ENCODE assay signal across 8 mouse cellular contexts in the genomic region with DNA sequence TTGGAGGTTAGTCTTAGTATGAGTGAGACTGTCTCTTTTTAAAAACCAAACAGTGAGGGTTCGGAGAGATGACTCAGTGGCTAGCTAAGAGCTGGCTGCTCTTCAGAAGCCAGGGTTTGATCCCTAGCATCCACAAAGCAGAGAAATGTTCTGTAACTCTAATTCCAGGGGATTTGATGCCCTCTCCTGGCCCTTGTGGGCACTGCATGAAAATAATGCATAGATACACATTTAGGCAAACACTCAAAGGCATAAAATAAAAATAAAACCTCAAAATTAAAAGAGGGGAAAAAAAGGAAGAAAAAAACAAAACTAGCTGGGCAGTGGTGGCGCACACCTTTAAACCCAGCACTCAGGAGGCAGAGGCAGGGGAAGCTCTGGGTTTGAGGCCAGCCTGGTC. TPM values are rescaled to one million over a fixed set of nuclear protein-coding genes. Genes with fewer than 3 reads are reported as not detected.
DNase-seq lines count a peak whose midpoint lies in the region; ATAC-seq and TF ChIP-seq lines count a peak whose summit lies in the region.
"Had no signal": no experiment of that assay in that cellular context is flagged by ENCODE, and none has a peak within 500 bp of the region (broad histone marks: within the 10 kb centered on the region; RNA-seq: fewer than 3 reads in every experiment).

No protein-coding gene starts in this region.

- H3K4me1 ChIP-seq in intestine, postnatal 0 days (replicated peaks; ENCODE audit: control insufficient read depth, insufficient read depth, low read length) = peaks cover 8% of the 10 kb centered on the region
- H3K4me1 ChIP-seq in intestine, embryonic 15.5 days (replicated peaks) = peaks cover 15% of the 10 kb centered on the region

- DNase-seq in 3T3-L1 (ENCODE audit: low read depth, low spot score) = peak; percentile 64
- peak; percentile 69 to 73 for DNase-seq in B cell, adult 2 months
- peak; percentile 37 to 47 for DNase-seq in kidney, postnatal 4 days
- no peak for DNase-seq in urinary bladder, adult 2 months (ENCODE audit: low spot score)
- no peak for DNase-seq in c-Kit-positive CD71-positive TER-119-positive erythroid progenitor cells, embryonic 14.5 days (ENCODE audit: low spot score)

- ATAC-seq in intestine, postnatal 0 days = no peak
- no peak for ATAC-seq in intestine, embryonic 15.5 days

- H3K36me3 ChIP-seq in intestine, postnatal 0 days (ENCODE audit: control insufficient read depth, insufficient read depth) = no peaks in the 10 kb centered on the region
- H3K36me3 ChIP-seq in intestine, embryonic 15.5 days = no peaks in the 10 kb centered on the region

- no peaks in the 10 kb centered on the region for H3K9me3 ChIP-seq in intestine, postnatal 0 days (ENCODE audit: control insufficient read depth)
- H3K9me3 ChIP-seq in intestine, embryonic 15.5 days = no peaks in the 10 kb centered on the region
- H3K9me3 ChIP-seq: limb, embryonic 15.5 days had no signal

- no peaks in the 10 kb centered on the region for H3K27me3 ChIP-seq in intestine, postnatal 0 days (replicated peaks; ENCODE audit: control insufficient read depth, insufficient read depth, low read length)
- H3K27me3 ChIP-seq in intestine, embryonic 15.5 days (replicated peaks) = no peaks in the 10 kb centered on the region
- H3K27me3 ChIP-seq: limb, embryonic 15.5 days had no signal

- no peak overlapping the region for H3K4me3 ChIP-seq in intestine, postnatal 0 days (ENCODE audit: low read depth, low read length)
- H3K4me3 ChIP-seq in intestine, embryonic 15.5 days (replicated peaks) = no peak overlapping the region
- H3K4me3 ChIP-seq: limb, embryonic 15.5 days had no signal

- peak; percentile 65 for TF ChIP-seq CTCF in intestine, postnatal 0 days (IDR thresholded peaks at IDR 0.05; ENCODE audit: low read depth)

- WGBS in intestine, postnatal 0 days = 98% methylated on average over 2 of the region's 2 CpGs
- WGBS in intestine, embryonic 15.5 days = 90% methylated on average over 2 of the region's 2 CpGs

- H3K4me2 ChIP-seq in intestine, postnatal 0 days (replicated peaks; ENCODE audit: low read depth) = no peak overlapping the region
- no peak overlapping the region for H3K4me2 ChIP-seq in intestine, embryonic 15.5 days (replicated peaks)
- H3K4me2 ChIP-seq: limb, embryonic 15.5 days had no signal

- H3K9ac ChIP-seq in intestine, postnatal 0 days (ENCODE audit: low read depth, low read length) = no peak overlapping the region
- H3K9ac ChIP-seq in intestine, embryonic 15.5 days = no peak overlapping the region
- H3K9ac ChIP-seq: limb, embryonic 15.5 days had no signal

- no peak overlapping the region for H3K27ac ChIP-seq in intestine, postnatal 0 days (ENCODE audit: low read depth, low read length)
- H3K27ac ChIP-seq in intestine, embryonic 15.5 days = no peak overlapping the region
- H3K27ac ChIP-seq: limb, embryonic 15.5 days had no signal

RNA-seq across cellular contexts. Expression of a gene that starts 13.3 kb away (rescaled TPM):
- 22.0 and 22.7 TPM in 2 replicates for polyA plus RNA-seq in intestine, postnatal 0 days (2015; fragmentation: Nextera tagmentation; extraction: Ambion mirVana)
- polyA plus RNA-seq in intestine, embryonic 15.5 days (2015; fragmentation: Nextera tagmentation; extraction: Ambion mirVana) = 46.4 and 49.2 TPM in 2 replicates
- polyA plus RNA-seq in urinary bladder, adult 2 months (2012; rRNA removed) = 22.4 and 23.5 TPM in 2 replicates

Comparison
In these comparisons a context has a peak if more than half of its experiments do, and no peak if none do; other contexts are left out.
1. DNase-seq: peak in 3T3-L1 (single experiment), B cell, adult 2 months (2 of 2) and kidney, postnatal 4 days (2 of 2); none in urinary bladder, adult 2 months (single experiment) and c-Kit-positive CD71-positive TER-119-positive erythroid progenitor cells, embryonic 14.5 days (single experiment).